Mouse (Mus musculus): Measurements from ENCODE around the gene Fam104a.
A peak's percentile ranks its signal among the peaks of the same experiment; 100 is the strongest.

GRCm38 (mm10) chr11:113703758-113704157, 19.8 kb upstream of the Fam104a start:
- TF ChIP-seq CTCF (IDR thresholded peaks at IDR 0.05; ENCODE audit: control insufficient read depth, insufficient read depth, insufficient read length) (peak; percentile 97), CEBPB (IDR thresholded peaks at IDR 0.05; ENCODE audit: low read depth) (no peak), MAX (IDR thresholded peaks at IDR 0.05) (no peak), MYOG (IDR thresholded peaks at IDR 0.05; ENCODE audit: control insufficient read depth, extremely low read depth, insufficient read length) (no peak), USF1 (IDR thresholded peaks at IDR 0.05; ENCODE audit: low read depth) (no peak)
